Mouse (Mus musculus): ENCODE measurements around the gene Glmn.
A peak's percentile ranks its signal among the peaks of the same experiment; 100 is the strongest.

Glmn gene

GRCm38 (mm10) chr5:107597301-107598077 lies at the start of gene Glmn, which contains the start of gene Rpap2:
Gene Glmn, minus strand, starts transcription at chr5:107597888.
Gene Rpap2, plus strand, starts transcription at chr5:107597373.
- peak; percentile 79 for DNase-seq

GRCm38 (mm10) chr5:107645935-107646334 lies 48.2 kb upstream of the Glmn start:
- no peak for DNase-seq

- DNase-seq: no peak
These were observed 46.9 kb upstream of the Glmn start for GRCm38 (mm10) chr5:107644595-107644994.

- DNase-seq: no peak
These were observed 40.7 kb upstream of the Glmn start for GRCm38 (mm10) chr5:107638366-107638765.

- no peak for DNase-seq
These were observed 39.4 kb upstream of the Glmn start for GRCm38 (mm10) chr5:107637106-107637505.

GRCm38 (mm10) chr5:107633651-107634050 lies 36.0 kb upstream of the Glmn start:
- DNase-seq: no peak

- no peak for DNase-seq
These were observed 23.6 kb upstream of the Glmn start for GRCm38 (mm10) chr5:107621327-107621726.

GRCm38 (mm10) chr5:107617986-107618385 lies 20.3 kb upstream of the Glmn start:
- DNase-seq: no peak

GRCm38 (mm10) chr5:107611224-107611623 lies 13.5 kb upstream of the Glmn start:
- peak; percentile 51 for DNase-seq

GRCm38 (mm10) chr5:107598380-107598779 lies 692 bp upstream of the Glmn start:
- DNase-seq: no peak

- DNase-seq: no peak
These were observed 28.5 kb downstream of the Glmn start for GRCm38 (mm10) chr5:107569148-107569547.

- DNase-seq: no peak
These were observed 40.7 kb downstream of the Glmn start for GRCm38 (mm10) chr5:107556969-107557368.

GRCm38 (mm10) chr5:107554336-107554735 lies 43.4 kb downstream of the Glmn start:
- no peak for DNase-seq

- no peak for DNase-seq
These were observed 49.2 kb downstream of the Glmn start for GRCm38 (mm10) chr5:107548444-107548843.

GRCm38 (mm10) chr5:107547955-107548354 lies 49.7 kb downstream of the Glmn start:
- no peak for DNase-seq

GRCm38 (mm10) chr5:107545927-107546326 lies 51.8 kb downstream of the Glmn start:
- DNase-seq: no peak

- no peak for DNase-seq
These were observed 56.0 kb downstream of the Glmn start for GRCm38 (mm10) chr5:107541696-107542095.

GRCm38 (mm10) chr5:107534581-107534980 lies 63.1 kb downstream of the Glmn start, which contains the start of gene 1700028K03Rik:
Gene 1700028K03Rik, plus strand, starts transcription at chr5:107534709.
- DNase-seq: no peak

GRCm38 (mm10) chr5:107533590-107533989 lies 64.1 kb downstream of the Glmn start:
- DNase-seq: no peak

- DNase-seq: no peak
These were observed 68.8 kb downstream of the Glmn start for GRCm38 (mm10) chr5:107528856-107529255.

GRCm38 (mm10) chr5:107524281-107524680 lies 73.4 kb downstream of the Glmn start:
- DNase-seq: peak; percentile 35

- DNase-seq: peak; percentile 48
These were observed 75.8 kb downstream of the Glmn start for GRCm38 (mm10) chr5:107521897-107522296.

- DNase-seq: no peak
These were observed 76.3 kb downstream of the Glmn start for GRCm38 (mm10) chr5:107521386-107521785.

- DNase-seq: no peak
These were observed 79.1 kb downstream of the Glmn start for GRCm38 (mm10) chr5:107518602-107519001.

GRCm38 (mm10) chr5:107516087-107516486 lies 81.6 kb downstream of the Glmn start:
- DNase-seq: no peak

All from right cerebral cortex, postnatal 14 days (tissue).